19 mouse cellular contexts compared by ENCODE assay signal in genomic region chr17:80022090-80022489, GRCm38 (mm10). TPM values are rescaled to one million over a fixed set of nuclear protein-coding genes. Genes with fewer than 3 reads are reported as not detected.
A peak's percentile ranks its signal among the peaks of the same experiment; 100 is the strongest.
DNase-seq lines count a peak whose midpoint lies in the region; ATAC-seq lines count a peak whose summit lies in the region.
"Had no signal": no experiment of that assay in that cellular context is flagged by ENCODE, and none has a peak within 500 bp of the region (broad histone marks: within the 10 kb centered on the region; RNA-seq: fewer than 3 reads in every experiment).

No protein-coding gene starts in this region.

- no peak overlapping the region for H3K4me2 ChIP-seq in hindbrain, embryonic 12.5 days (replicated peaks)
- no peak overlapping the region for H3K4me2 ChIP-seq in hindbrain, embryonic 16.5 days (ENCODE audit: low read length)
- no peak overlapping the region for H3K4me2 ChIP-seq in neural tube, embryonic 15.5 days
- H3K4me2 ChIP-seq: embryonic facial prominence, embryonic 15.5 days; forebrain, embryonic 12.5 days; kidney, embryonic 15.5 days; liver, embryonic 15.5 days; midbrain, embryonic 13.5 days had no signal

- DNase-seq in cerebellum, adult 11 months: peak; percentile 11
- no peak for DNase-seq in cerebellum, postnatal 10 days
- peak; percentile 20 for DNase-seq in neural tube, embryonic 10.5 days (ENCODE audit: extremely low spot score, low spot score)
- DNase-seq in frontal cortex, adult 2 months (ENCODE audit: extremely low spot score in 1 of 2, low spot score in 1 of 2): no peak
- DNase-seq: adrenal gland, adult 2 months; heart, adult 18-20 months; retina, postnatal 1 day; right cerebral cortex, postnatal 4 days had no signal

- no peak overlapping the region for H3K4me3 ChIP-seq in hindbrain, embryonic 12.5 days
- no peak overlapping the region for H3K4me3 ChIP-seq in hindbrain, embryonic 16.5 days (ENCODE audit: low read length)
- H3K4me3 ChIP-seq in neural tube, embryonic 15.5 days (replicated peaks): no peak overlapping the region
- H3K4me3 ChIP-seq: embryonic facial prominence, embryonic 15.5 days; forebrain, embryonic 12.5 days; kidney, embryonic 15.5 days; liver, embryonic 15.5 days; midbrain, embryonic 13.5 days; myocyte had no signal

- H3K27me3 ChIP-seq in hindbrain, embryonic 12.5 days: no peaks in the 10 kb centered on the region
- H3K27me3 ChIP-seq in hindbrain, embryonic 16.5 days (replicated peaks; ENCODE audit: control insufficient read depth, insufficient read depth, low read length): no peaks in the 10 kb centered on the region
- no peaks in the 10 kb centered on the region for H3K27me3 ChIP-seq in neural tube, embryonic 15.5 days (replicated peaks)
- H3K27me3 ChIP-seq: CH12.LX; embryonic facial prominence, embryonic 15.5 days; forebrain, embryonic 12.5 days; kidney, embryonic 15.5 days; liver, embryonic 15.5 days; midbrain, embryonic 13.5 days had no signal

- H3K9me3 ChIP-seq in hindbrain, embryonic 12.5 days (replicated peaks): no peaks in the 10 kb centered on the region
- H3K9me3 ChIP-seq in hindbrain, embryonic 16.5 days (ENCODE audit: control insufficient read depth, low read length): no peaks in the 10 kb centered on the region; the same call in 1 of the 2 replicates
- H3K9me3 ChIP-seq in neural tube, embryonic 15.5 days (replicated peaks): no peaks in the 10 kb centered on the region
- H3K9me3 ChIP-seq: embryonic facial prominence, embryonic 15.5 days; forebrain, embryonic 12.5 days; kidney, embryonic 15.5 days; liver, embryonic 15.5 days; midbrain, embryonic 13.5 days had no signal

- H3K4me1 ChIP-seq in hindbrain, embryonic 12.5 days: peaks cover 5% of the 10 kb centered on the region
- no peaks in the 10 kb centered on the region; the same call in 1 of the 2 replicates for H3K4me1 ChIP-seq in hindbrain, embryonic 16.5 days (ENCODE audit: control insufficient read depth, insufficient read depth, low read depth, low read length)
- H3K4me1 ChIP-seq in neural tube, embryonic 15.5 days: peaks cover 7% of the 10 kb centered on the region; the same call in 1 of the 2 replicates
- H3K4me1 ChIP-seq: forebrain, embryonic 12.5 days had no signal

- no peak overlapping the region for H3K9ac ChIP-seq in hindbrain, embryonic 12.5 days
- no peak overlapping the region for H3K9ac ChIP-seq in hindbrain, embryonic 16.5 days (ENCODE audit: low read depth, low read length)
- H3K9ac ChIP-seq in neural tube, embryonic 15.5 days (replicated peaks): no peak overlapping the region
- H3K9ac ChIP-seq: embryonic facial prominence, embryonic 15.5 days; forebrain, embryonic 12.5 days; kidney, embryonic 15.5 days; liver, embryonic 15.5 days; midbrain, embryonic 13.5 days had no signal

- peaks cover under 1% of the 10 kb centered on the region; the same call in 1 of the 2 replicates for H3K36me3 ChIP-seq in hindbrain, embryonic 12.5 days
- H3K36me3 ChIP-seq in hindbrain, embryonic 16.5 days (ENCODE audit: control insufficient read depth, insufficient read depth, low read length): no peaks in the 10 kb centered on the region
- H3K36me3 ChIP-seq in neural tube, embryonic 15.5 days: no peaks in the 10 kb centered on the region; the same call in 1 of the 2 replicates
- H3K36me3 ChIP-seq: embryonic facial prominence, embryonic 15.5 days had no signal

- WGBS in hindbrain, embryonic 12.5 days: 65% methylated on average over 5 of the region's 5 CpGs
- 66% methylated on average over 5 of the region's 5 CpGs for WGBS in hindbrain, embryonic 16.5 days
- WGBS in neural tube, embryonic 15.5 days: 72% methylated on average over 5 of the region's 5 CpGs

- H3K27ac ChIP-seq in hindbrain, embryonic 12.5 days: peak overlapping the region; percentile 12; the same call in 1 of the 2 replicates
- no peak overlapping the region for H3K27ac ChIP-seq in hindbrain, embryonic 16.5 days (ENCODE audit: low read depth, low read length)
- H3K27ac ChIP-seq in neural tube, embryonic 15.5 days (replicated peaks): no peak overlapping the region
- H3K27ac ChIP-seq: embryonic facial prominence, embryonic 15.5 days; forebrain, embryonic 12.5 days; kidney, embryonic 15.5 days; liver, embryonic 15.5 days; midbrain, embryonic 13.5 days had no signal

- no peak for ATAC-seq in hindbrain, embryonic 12.5 days (ENCODE audit: low FRiP score)
- no peak for ATAC-seq in hindbrain, embryonic 16.5 days
- no peak for ATAC-seq in neural tube, embryonic 15.5 days (ENCODE audit: low FRiP score)
- ATAC-seq in erythroblast, adult 5-6 weeks (replicated peaks; ENCODE audit: low FRiP score, poor library complexity, severe bottlenecking): no peak
- ATAC-seq: midbrain, embryonic 13.5 days had no signal

RNA-seq across cellular contexts. Expression of gene Hnrnpll, which starts 40.0 kb away (rescaled TPM):
- 112 and 116 TPM in 2 replicates for polyA plus RNA-seq in hindbrain, embryonic 12.5 days (2016; fragmentation: Nextera tagmentation; extraction: Ambion mirVana)
- polyA plus RNA-seq in hindbrain, embryonic 16.5 days (2015; fragmentation: Nextera tagmentation; extraction: Ambion mirVana): 46.2 and 48.0 TPM in 2 replicates
- 55.8 and 56.0 TPM in 2 replicates for polyA plus RNA-seq in neural tube, embryonic 15.5 days (2015; fragmentation: Nextera tagmentation; extraction: Ambion mirVana)
- 50.8 and 58.0 TPM in 2 replicates for polyA plus RNA-seq in frontal cortex, adult 2 months (2012; rRNA removed)
- 32.6 and 37.1 TPM in 2 replicates for total RNA-seq in erythroblast, adult 5-6 weeks (2015; ENCODE audit: low replicate concordance)
- 24.6 and 31.1 TPM in 2 replicates for total RNA-seq in erythroblast, adult 5-6 weeks (2017; ENCODE audit: low replicate concordance)

Comparison
In these comparisons a context has a peak if more than half of its experiments do, and no peak if none do; other contexts are left out.
1. DNase-seq: peak in cerebellum, adult 11 months (single experiment) and neural tube, embryonic 10.5 days (single experiment); none in cerebellum, postnatal 10 days (0 of 2) and frontal cortex, adult 2 months (0 of 2).